Mouse (Mus musculus) cerebral cortex, adult 2 months (tissue): ENCODE data around the gene Aldh16a1.

Experiments
- WGBS: fragments of 180-500 bp; shearing (Covaris S2); methylation state at CpG from one replicate; pipeline ENCODE4 v1.1.7; 2018; 5-methylcytosine and 5-hydroxymethylcytosine counted together

Aldh16a1 gene

GRCm38 (mm10) chr7:45157459-45157858 lies 3.1 kb upstream of the Aldh16a1 start:
- 56% methylated on average over 14 of the region's 14 CpGs for WGBS

- WGBS, result 93% methylated on average over 15 of the region's 15 CpGs
Observed at GRCm38 (mm10) chr7:45156206-45156605, 1.8 kb upstream of the Aldh16a1 start.

- 85% methylated on average over 9 of the region's 9 CpGs for WGBS
Observed at GRCm38 (mm10) chr7:45155590-45155989, 1.2 kb upstream of the Aldh16a1 start.

GRCm38 (mm10) chr7:45154993-45155514 lies 670 bp upstream of the Aldh16a1 start:
- 73% methylated on average over 12 of the region's 12 CpGs for WGBS

- 1% methylated on average over 5 of the region's 5 CpGs for WGBS
Observed at GRCm38 (mm10) chr7:45153586-45153985, 798 bp downstream of the Aldh16a1 start.

GRCm38 (mm10) chr7:45153052-45153451 lies 1.3 kb downstream of the Aldh16a1 start:
- WGBS, result 91% methylated on average over 2 of the region's 2 CpGs

GRCm38 (mm10) chr7:45151303-45151702 lies 3.1 kb downstream of the Aldh16a1 start:
- WGBS, result 51% methylated on average over 11 of the region's 11 CpGs

GRCm38 (mm10) chr7:45150321-45150720 lies 4.1 kb downstream of the Aldh16a1 start:
- WGBS, result 79% methylated on average over 4 of the region's 4 CpGs

- WGBS, result 73% methylated on average over 6 of the region's 6 CpGs
Observed at GRCm38 (mm10) chr7:45149545-45149944, 4.8 kb downstream of the Aldh16a1 start.

- WGBS, result 77% methylated on average over 4 of the region's 4 CpGs
Observed at GRCm38 (mm10) chr7:45148534-45149098, 5.8 kb downstream of the Aldh16a1 start.

- WGBS, result 93% methylated on average over 11 of the region's 11 CpGs
Observed at GRCm38 (mm10) chr7:45147899-45148298, 6.5 kb downstream of the Aldh16a1 start.

- 94% methylated on average over 11 of the region's 11 CpGs for WGBS
Observed at GRCm38 (mm10) chr7:45147267-45147666, 7.1 kb downstream of the Aldh16a1 start.

- WGBS, result 98% methylated on average over 8 of the region's 8 CpGs
Observed at GRCm38 (mm10) chr7:45145460-45145859, 8.9 kb downstream of the Aldh16a1 start.

GRCm38 (mm10) chr7:45144368-45145174 lies 9.8 kb downstream of the Aldh16a1 start:
- 90% methylated on average over 13 of the region's 13 CpGs for whole genome bisulfite sequencing

GRCm38 (mm10) chr7:45141914-45142313 lies 12.5 kb downstream of the Aldh16a1 start:
- WGBS, result 96% methylated on average over 5 of the region's 5 CpGs

GRCm38 (mm10) chr7:45141319-45141718 lies 13.1 kb downstream of the Aldh16a1 start:
- WGBS, result 90% methylated on average over 3 of the region's 3 CpGs

- WGBS, result 75% methylated on average over 8 of the region's 8 CpGs
Observed at GRCm38 (mm10) chr7:45139904-45140723, 14.3 kb downstream of the Aldh16a1 start.

GRCm38 (mm10) chr7:45138403-45138802 lies 16.0 kb downstream of the Aldh16a1 start:
- WGBS, result 82% methylated on average over 1 of the region's 1 CpGs

GRCm38 (mm10) chr7:45137171-45138006 lies 17.0 kb downstream of the Aldh16a1 start:
- 86% methylated on average over 12 of the region's 12 CpGs for WGBS

- WGBS, result 5% methylated on average over 29 of the region's 29 CpGs
Observed at GRCm38 (mm10) chr7:45135993-45136567, 18.3 kb downstream of the Aldh16a1 start, which contains the start of the genes Gm45713 and Flt3l. Gene Gm45713 (minus strand): TSS chr7:45136231. Gene Flt3l (minus strand): TSS chr7:45136432.

GRCm38 (mm10) chr7:45135370-45135769 lies 19.0 kb downstream of the Aldh16a1 start:
- WGBS, result 89% methylated on average over 3 of the region's 3 CpGs
